10 mouse cellular contexts compared by ENCODE assay signal in the genomic region with DNA sequence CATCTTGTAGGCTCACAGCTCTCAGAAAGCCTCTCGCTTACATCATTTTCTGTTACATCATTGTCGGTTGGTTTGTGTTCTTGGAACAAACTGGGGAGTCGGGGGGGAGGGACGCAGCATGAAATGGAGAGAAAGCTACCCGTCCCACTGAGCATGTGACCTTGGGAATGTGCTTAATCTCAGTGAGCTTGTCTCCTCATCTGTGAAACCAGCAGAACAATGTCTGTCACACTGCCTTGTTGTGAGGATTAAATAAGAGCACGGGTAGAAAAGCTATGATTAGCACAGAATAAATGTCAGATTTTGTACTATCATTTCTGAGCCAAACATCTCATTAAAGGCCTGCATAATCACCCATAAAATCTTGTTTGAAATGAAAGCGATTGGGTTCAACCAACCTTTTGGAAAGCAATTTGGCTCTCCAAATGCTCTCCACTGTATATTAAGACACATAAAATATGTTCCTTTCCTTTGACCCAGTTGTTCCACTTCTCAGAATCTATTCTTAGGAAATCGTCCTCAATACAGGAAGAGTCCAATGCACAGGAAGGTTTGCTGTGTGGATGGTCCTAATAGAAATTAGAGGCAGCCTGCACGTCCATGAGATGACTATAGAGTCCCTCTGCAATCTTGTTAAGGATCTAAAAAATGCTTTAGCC.
A peak's percentile ranks its signal among the peaks of the same experiment; 100 is the strongest.
DNase-seq lines count a peak whose midpoint lies in the region; ATAC-seq lines count a peak whose summit lies in the region.
"Had no signal": no experiment of that assay in that cellular context is flagged by ENCODE, and none has a peak within 500 bp of the region (broad histone marks: within the 10 kb centered on the region; RNA-seq: fewer than 3 reads in every experiment).

No protein-coding gene starts in this region.

- H3K4me2 ChIP-seq in embryonic facial prominence, embryonic 14.5 days (ENCODE audit: low read depth, low read length), result no peak overlapping the region
- H3K4me2 ChIP-seq: lung, embryonic 14.5 days had no signal

- 72% methylated on average over 9 of the region's 9 CpGs for WGBS in embryonic facial prominence, embryonic 14.5 days
- WGBS in embryonic facial prominence, embryonic 10.5 days, result 84% methylated on average over 9 of the region's 9 CpGs

- no peak overlapping the region for H3K9ac ChIP-seq in embryonic facial prominence, embryonic 14.5 days (ENCODE audit: low read depth, low read length)
- H3K9ac ChIP-seq: lung, embryonic 14.5 days had no signal

- H3K4me3 ChIP-seq in embryonic facial prominence, embryonic 14.5 days (ENCODE audit: low read depth, low read length), result no peak overlapping the region
- no peak overlapping the region for H3K4me3 ChIP-seq in embryonic facial prominence, embryonic 10.5 days

- no peaks in the 10 kb centered on the region for H3K4me1 ChIP-seq in embryonic facial prominence, embryonic 14.5 days (ENCODE audit: control insufficient read depth, insufficient read depth, low read length)
- no peaks in the 10 kb centered on the region for H3K4me1 ChIP-seq in embryonic facial prominence, embryonic 10.5 days

- peak; percentile 47 for DNase-seq in embryonic facial prominence, embryonic 14.5 days (ENCODE audit: low spot score)
- no peak for DNase-seq in embryonic facial prominence, embryonic 10.5 days (ENCODE audit: low spot score)
- DNase-seq in layer of hippocampus, adult 11-12 months (ENCODE audit: low spot score), result peak; percentile 12
- no peak for DNase-seq in layer of hippocampus, postnatal 25 days (ENCODE audit: extremely low spot score in 1 of 2, low spot score in 1 of 2)
- DNase-seq in brain, adult 2 months (ENCODE audit: low read depth, low spot score), result peak; percentile 65
- DNase-seq in layer of hippocampus, postnatal 14 days (ENCODE audit: low spot score in 2 of 2), result peak; percentile 21 to 43
- no peak for DNase-seq in embryo, embryonic 9.5 days (ENCODE audit: extremely low spot score)
- DNase-seq in B cell, adult 2 months, result no peak
- DNase-seq: kidney, adult 18-20 months; lung, embryonic 14.5 days had no signal

- no peaks in the 10 kb centered on the region for H3K9me3 ChIP-seq in embryonic facial prominence, embryonic 14.5 days (ENCODE audit: control insufficient read depth, low read length)
- no peaks in the 10 kb centered on the region for H3K9me3 ChIP-seq in embryonic facial prominence, embryonic 10.5 days

- no peaks in the 10 kb centered on the region for H3K36me3 ChIP-seq in embryonic facial prominence, embryonic 14.5 days (ENCODE audit: control insufficient read depth, insufficient read depth, low read length)
- no peaks in the 10 kb centered on the region for H3K36me3 ChIP-seq in embryonic facial prominence, embryonic 10.5 days (replicated peaks)

- H3K27me3 ChIP-seq in embryonic facial prominence, embryonic 14.5 days (replicated peaks; ENCODE audit: control insufficient read depth, insufficient read depth, low read length), result no peaks in the 10 kb centered on the region
- no peaks in the 10 kb centered on the region for H3K27me3 ChIP-seq in embryonic facial prominence, embryonic 10.5 days (replicated peaks; ENCODE audit: low read depth, poor library complexity, severe bottlenecking)

- H3K27ac ChIP-seq in embryonic facial prominence, embryonic 14.5 days (replicated peaks; ENCODE audit: low read depth, low read length), result no peak overlapping the region
- no peak overlapping the region for H3K27ac ChIP-seq in embryonic facial prominence, embryonic 10.5 days (replicated peaks)

- ATAC-seq in embryonic facial prominence, embryonic 14.5 days (ENCODE audit: low read depth), result no peak

Comparison
In these comparisons a context has a peak if more than half of its experiments do, and no peak if none do; other contexts are left out.
1. DNase-seq: peak in embryonic facial prominence, embryonic 14.5 days (single experiment), layer of hippocampus, adult 11-12 months (single experiment), brain, adult 2 months (single experiment) and layer of hippocampus, postnatal 14 days (2 of 2); none in embryonic facial prominence, embryonic 10.5 days (single experiment), layer of hippocampus, postnatal 25 days (0 of 2), embryo, embryonic 9.5 days (single experiment) and B cell, adult 2 months (0 of 2).